Mouse (Mus musculus) adrenal gland, postnatal 4 days (tissue): ENCODE data around the gene Pon1. TPM values are rescaled to one million over a fixed set of nuclear protein-coding genes. Genes with fewer than 3 reads are reported as not detected.

ENCODE experiments used
- DNase-seq, 2 experiments: peaks; one replicate each; pipeline ENCODE4 v3.0.0; 2021 to 2022; ENCODE audit warnings: low spot score in 2 of 2, mixed read lengths in 2 of 2
- total RNA-seq, 2 experiments: library from RNA; stranded (reverse); gene quantifications; 2 replicates each; pipeline ENCODE4 v1.2.3; 2021

Pon1 gene
- total RNA-seq, 2 experiments from 2014 or later = 1.7 to 35.3 TPM

GRCm38 (mm10) chr6:5177967-5178891 is 15.5 kb downstream of the Pon1 start:
- no peak for DNase-seq

- DNase-seq = no peak
Observed at GRCm38 (mm10) chr6:5174179-5174812, 19.4 kb downstream of the Pon1 start.

- no peak for DNase-seq
Observed at GRCm38 (mm10) chr6:5172571-5172970, 21.2 kb downstream of the Pon1 start.

- no peak for DNase-seq
Observed at GRCm38 (mm10) chr6:5171418-5171817, 22.3 kb downstream of the Pon1 start.

- no peak for DNase-seq
Observed at GRCm38 (mm10) chr6:5168158-5168557, 25.6 kb downstream of the Pon1 start.

GRCm38 (mm10) chr6:5167051-5167677 is 26.6 kb downstream of the Pon1 start:
- DNase-seq = no peak

- no peak for DNase-seq
Observed at GRCm38 (mm10) chr6:5164855-5165254, 28.9 kb downstream of the Pon1 start.

- no peak for DNase-seq
Observed at GRCm38 (mm10) chr6:5163507-5164144, 30.1 kb downstream of the Pon1 start.

- DNase-seq = no peak
Observed at GRCm38 (mm10) chr6:5162052-5162451, 31.7 kb downstream of the Pon1 start.

- DNase-seq = no peak
Observed at GRCm38 (mm10) chr6:5159385-5159791, 34.4 kb downstream of the Pon1 start.

- no peak for DNase-seq
Observed at GRCm38 (mm10) chr6:5156541-5157425, 37.0 kb downstream of the Pon1 start.

GRCm38 (mm10) chr6:5155313-5155927 is 38.3 kb downstream of the Pon1 start:
- no peak for DNase-seq

GRCm38 (mm10) chr6:5154786-5155185 is 39.0 kb downstream of the Pon1 start:
- no peak for DNase-seq

- DNase-seq = no peak
Observed at GRCm38 (mm10) chr6:5152185-5152584, 41.6 kb downstream of the Pon1 start.

- DNase-seq = no peak
Observed at GRCm38 (mm10) chr6:5151171-5151570, 42.6 kb downstream of the Pon1 start.

- no peak for DNase-seq
Observed at GRCm38 (mm10) chr6:5149941-5150340, 43.8 kb downstream of the Pon1 start.

GRCm38 (mm10) chr6:5147488-5148142 is 46.1 kb downstream of the Pon1 start:
- DNase-seq = no peak

- no peak for DNase-seq
Observed at GRCm38 (mm10) chr6:5139666-5140065, 54.1 kb downstream of the Pon1 start.

GRCm38 (mm10) chr6:5138875-5139631 is 54.7 kb downstream of the Pon1 start:
- DNase-seq = no peak
